Mouse (Mus musculus) kidney, adult 2 months (tissue): ENCODE measurements around the gene Plch2.

Experiments used
- CTCF ChIP-seq: fragments of 200-500 bp; conservative IDR thresholded peaks from 2 replicates; pipeline ENCODE4 v1.5.1; 2011; ENCODE audit warnings: low read depth, mild to moderate bottlenecking, control low read depth, low read length, moderate library complexity, mixed read lengths; ENCODE audit not compliant: insufficient read depth, insufficient read length
- POLR2A ChIP-seq: fragments of 200-500 bp; IDR thresholded peaks from one replicate; pipeline ENCODE4 v1.6.1; 2011; ENCODE audit warnings: low read depth, low read length, control low read depth

DNA sequence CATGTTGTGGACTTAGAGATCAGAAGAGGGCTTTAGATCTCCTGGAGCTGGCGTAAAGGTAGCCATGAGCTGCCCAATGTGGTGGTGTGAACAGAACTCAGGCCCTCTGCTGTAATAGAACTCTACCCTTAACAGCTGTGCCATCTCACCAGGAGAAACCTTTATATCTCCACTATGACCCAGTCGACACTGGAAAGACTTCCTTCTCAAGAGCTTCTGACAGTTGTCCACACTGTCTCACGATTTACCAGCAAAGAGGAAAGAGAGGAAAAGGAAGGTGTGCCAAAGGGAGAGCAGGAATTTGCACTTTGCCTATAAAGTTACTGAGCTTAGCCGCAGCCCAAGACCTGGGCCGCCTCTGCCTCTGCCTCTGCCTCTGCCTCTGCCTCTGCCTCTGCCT is 114.8 kb downstream of the Plch2 start:
- TF ChIP-seq CTCF, result no peak
- no peak for TF ChIP-seq POLR2A
